Mouse (Mus musculus): Measurements from ENCODE around the gene U2af1l4. TPM values are rescaled to one million over a fixed set of nuclear protein-coding genes. Genes with fewer than 3 reads are reported as not detected.
A peak's percentile ranks its signal among the peaks of the same experiment; 100 is the strongest.

The U2af1l4 gene
- polyA plus RNA-seq, 2 experiments from 2014 or later = 46.5 to 62.1 TPM

GRCm38 (mm10) chr7:30613529-30614112, 50.5 kb downstream of the U2af1l4 start:
- peak; percentile 67 for ATAC-seq

- peak; percentile 66 for ATAC-seq
Measured at GRCm38 (mm10) chr7:30614454-30614853, 51.4 kb downstream of the U2af1l4 start.

Other genes with a start within 250 kb of the U2af1l4 start
- gene Syne4, start 248.5 kb upstream of the U2af1l4 start, polyA plus RNA-seq (2017; shearing (Covaris generic)) = 10 to 100 TPM in 1 of 2 experiments, 1 to 10 TPM in 1; 9.2 to 16.8 TPM
- gene E130208F15Rik, start 241.6 kb upstream of the U2af1l4 start, polyA plus RNA-seq (2017; shearing (Covaris generic)) = not detected
- 1 to 10 TPM; 2.4 to 5.1 TPM for gene Sdhaf1, start 239.4 kb upstream of the U2af1l4 start, polyA plus RNA-seq (2017; shearing (Covaris generic))
- not detected for gene Lrfn3, start 200.5 kb upstream of the U2af1l4 start, polyA plus RNA-seq (2017; shearing (Covaris generic))
- 1 to 10 TPM; 6.4 to 7.1 TPM for gene Tyrobp, start 149.5 kb upstream of the U2af1l4 start, polyA plus RNA-seq (2017; shearing (Covaris generic))
- 100 to 1,000 TPM; 356 to 434 TPM for gene Hcst, start 143.4 kb upstream of the U2af1l4 start, polyA plus RNA-seq (2017; shearing (Covaris generic))
- gene Nfkbid, start 141.6 kb upstream of the U2af1l4 start, polyA plus RNA-seq (2017; shearing (Covaris generic)) = 10 to 100 TPM; 39.2 to 44.4 TPM
- gene Aplp1, start 117.8 kb upstream of the U2af1l4 start, polyA plus RNA-seq (2017; shearing (Covaris generic)) = 1 to 10 TPM; 3.1 to 3.5 TPM
- not detected for gene Kirrel2, start 105.6 kb upstream of the U2af1l4 start, polyA plus RNA-seq (2017; shearing (Covaris generic))
- not detected for gene Nphs1, start 105.0 kb upstream of the U2af1l4 start, polyA plus RNA-seq (2017; shearing (Covaris generic))
- not detected for gene Prodh2, start 69.7 kb upstream of the U2af1l4 start, polyA plus RNA-seq (2017; shearing (Covaris generic))
- gene Arhgap33, start 28.2 kb upstream of the U2af1l4 start, polyA plus RNA-seq (2017; shearing (Covaris generic)) = under 1 TPM; 0.46 to 0.67 TPM
- gene Hspb6, start 11.1 kb upstream of the U2af1l4 start, polyA plus RNA-seq (2017; shearing (Covaris generic)) = 1 to 10 TPM; 1.0 to 3.1 TPM
- gene Proser3, start 11.0 kb upstream of the U2af1l4 start, polyA plus RNA-seq (2017; shearing (Covaris generic)) = 1 to 10 TPM; 5.2 to 6.2 TPM
- gene Lin37, start 3.5 kb upstream of the U2af1l4 start, polyA plus RNA-seq (2017; shearing (Covaris generic)) = 100 to 1,000 TPM; 101 to 104 TPM
- 100 to 1,000 TPM in 1 of 2 experiments, 10 to 100 TPM in 1; 85.4 to 105 TPM for gene Gm49396, start within 50 bp of the U2af1l4 start, polyA plus RNA-seq (2017; shearing (Covaris generic))
- 100 to 1,000 TPM; 314 to 323 TPM for gene Psenen, start 326 bp downstream of the U2af1l4 start, polyA plus RNA-seq (2017; shearing (Covaris generic))
- 100 to 1,000 TPM; 210 to 244 TPM for gene Igflr1, start 2.1 kb downstream of the U2af1l4 start, polyA plus RNA-seq (2017; shearing (Covaris generic))
- gene Kmt2b, start 25.4 kb downstream of the U2af1l4 start, polyA plus RNA-seq (2017; shearing (Covaris generic)) = 10 to 100 TPM; 16.4 to 21.6 TPM
- gene Zbtb32, start 35.6 kb downstream of the U2af1l4 start, polyA plus RNA-seq (2017; shearing (Covaris generic)) = 10 to 100 TPM in 1 of 2 experiments, 1 to 10 TPM in 1; 8.1 to 18.0 TPM
- gene Upk1a, start 49.5 kb downstream of the U2af1l4 start, polyA plus RNA-seq (2017; shearing (Covaris generic)) = under 1 TPM; 0.38 to 0.60 TPM
- 100 to 1,000 TPM; 333 to 643 TPM for gene Cox6b1, start 62.9 kb downstream of the U2af1l4 start, polyA plus RNA-seq (2017; shearing (Covaris generic))
- not detected for gene Etv2, start 72.6 kb downstream of the U2af1l4 start, polyA plus RNA-seq (2017; shearing (Covaris generic))
- gene Rbm42, start 87.0 kb downstream of the U2af1l4 start, polyA plus RNA-seq (2017; shearing (Covaris generic)) = 10 to 100 TPM; 14.4 to 25.1 TPM
- 10 to 100 TPM; 21.3 to 44.0 TPM for gene Haus5, start 101.7 kb downstream of the U2af1l4 start, polyA plus RNA-seq (2017; shearing (Covaris generic))
- not detected for gene Pmis2, start 108.3 kb downstream of the U2af1l4 start, polyA plus RNA-seq (2017; shearing (Covaris generic))
- gene 2200002J24Rik, start 135.6 kb downstream of the U2af1l4 start, polyA plus RNA-seq (2017; shearing (Covaris generic)) = not detected
- gene Atp4a, start 148.9 kb downstream of the U2af1l4 start, polyA plus RNA-seq (2017; shearing (Covaris generic)) = not detected
- gene Tmem147, start 166.2 kb downstream of the U2af1l4 start, polyA plus RNA-seq (2017; shearing (Covaris generic)) = 10 to 100 TPM; 60.5 to 65.0 TPM
- not detected for gene Gapdhs, start 180.4 kb downstream of the U2af1l4 start, polyA plus RNA-seq (2017; shearing (Covaris generic))
- gene Sbsn, start 188.2 kb downstream of the U2af1l4 start, polyA plus RNA-seq (2017; shearing (Covaris generic)) = 1 to 10 TPM; 2.4 to 3.6 TPM
- gene Dmkn, start 200.5 kb downstream of the U2af1l4 start, polyA plus RNA-seq (2017; shearing (Covaris generic)) = under 1 TPM in 1 of 2 experiments, not detected in 1; 0.16 TPM
- not detected for gene Krtdap, start 224.6 kb downstream of the U2af1l4 start, polyA plus RNA-seq (2017; shearing (Covaris generic))